Mouse (Mus musculus): ENCODE measurements around the gene Lrrc46.

Lrrc46 gene

DNA sequence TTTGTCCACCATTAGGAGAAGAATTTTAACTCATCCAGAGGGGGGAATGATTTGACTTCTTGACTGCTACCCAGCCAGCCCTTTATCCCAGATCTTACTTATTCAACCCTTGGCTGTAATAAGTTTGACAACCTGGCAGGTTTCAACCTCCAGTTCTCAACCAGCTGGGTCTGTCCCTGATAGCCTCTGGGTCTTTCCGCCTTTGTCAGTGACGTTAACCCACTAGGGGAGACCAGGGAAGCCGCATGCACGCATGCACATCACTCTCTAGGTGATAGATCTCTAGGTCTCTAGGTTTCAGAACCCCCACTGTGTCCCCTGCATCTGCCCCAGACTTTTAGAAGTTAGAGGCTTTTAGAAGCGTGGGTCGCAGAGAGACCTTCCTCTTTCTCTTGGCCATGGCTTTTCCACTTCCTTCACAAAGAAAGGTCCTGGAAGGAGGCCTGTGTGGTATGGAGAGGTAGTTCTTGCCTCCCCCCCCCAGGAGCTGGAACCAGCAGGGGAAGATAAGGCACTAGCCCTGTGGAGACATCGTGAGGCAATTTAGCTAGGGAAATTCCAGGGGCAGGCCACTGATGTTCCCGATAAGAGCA lies 31.9 kb downstream of the Lrrc46 start:
- no peak for DNase-seq

DNA sequence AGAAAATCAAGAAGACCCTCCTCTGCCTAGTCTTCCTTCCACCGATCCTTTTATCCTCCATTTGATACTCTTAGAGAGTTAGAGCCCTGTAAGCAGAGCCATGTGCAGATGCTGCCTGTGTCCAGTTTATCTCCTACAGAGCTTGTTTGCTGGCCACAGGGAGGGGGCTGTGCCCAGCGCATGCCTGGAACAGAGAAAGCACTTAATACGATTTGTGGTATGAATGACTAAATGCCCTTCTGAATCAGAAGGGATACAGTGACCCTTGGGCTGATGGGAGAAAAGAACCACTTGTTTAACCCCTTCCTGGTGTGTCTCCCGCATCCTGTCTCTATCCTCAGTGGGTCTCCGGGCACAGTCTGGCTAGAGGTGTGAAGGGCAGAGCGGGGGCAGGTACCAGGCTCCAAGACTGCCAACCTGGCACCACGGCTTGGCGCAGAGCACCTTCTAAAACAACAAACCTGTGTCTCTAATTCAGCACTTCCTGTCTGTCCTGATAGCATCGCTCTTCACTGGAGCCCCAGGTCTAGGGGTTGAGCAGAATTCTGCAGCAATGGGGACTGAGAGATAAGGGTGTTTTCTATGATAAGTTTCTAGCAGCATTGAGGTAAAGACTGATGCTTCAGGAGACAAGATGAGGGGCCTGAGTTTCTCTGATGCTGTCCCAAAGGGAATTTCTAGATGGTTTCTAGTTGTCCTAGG lies 34.0 kb downstream of the Lrrc46 start:
- no peak for DNase-seq

DNA sequence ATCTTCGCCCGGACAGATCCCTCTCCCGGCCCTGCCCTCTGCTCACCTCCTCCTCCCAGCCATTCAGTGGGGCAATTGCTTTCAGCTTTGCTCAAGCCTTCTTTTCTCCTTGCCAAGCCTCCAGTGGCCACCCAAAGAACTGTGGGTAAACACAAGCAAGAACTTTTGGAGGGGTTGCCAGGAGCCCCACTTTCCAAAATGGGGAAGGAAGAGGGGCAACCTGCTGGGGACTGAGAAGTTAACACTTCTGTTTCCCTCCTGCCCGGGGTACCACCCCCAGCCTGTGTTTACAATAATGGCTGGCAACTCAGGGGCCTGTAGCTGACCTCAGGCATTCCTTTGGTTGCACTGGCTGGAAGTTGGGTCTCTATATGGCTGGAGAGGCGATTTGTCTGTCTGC lies 38.0 kb downstream of the Lrrc46 start:
- DNase-seq = no peak

DNA sequence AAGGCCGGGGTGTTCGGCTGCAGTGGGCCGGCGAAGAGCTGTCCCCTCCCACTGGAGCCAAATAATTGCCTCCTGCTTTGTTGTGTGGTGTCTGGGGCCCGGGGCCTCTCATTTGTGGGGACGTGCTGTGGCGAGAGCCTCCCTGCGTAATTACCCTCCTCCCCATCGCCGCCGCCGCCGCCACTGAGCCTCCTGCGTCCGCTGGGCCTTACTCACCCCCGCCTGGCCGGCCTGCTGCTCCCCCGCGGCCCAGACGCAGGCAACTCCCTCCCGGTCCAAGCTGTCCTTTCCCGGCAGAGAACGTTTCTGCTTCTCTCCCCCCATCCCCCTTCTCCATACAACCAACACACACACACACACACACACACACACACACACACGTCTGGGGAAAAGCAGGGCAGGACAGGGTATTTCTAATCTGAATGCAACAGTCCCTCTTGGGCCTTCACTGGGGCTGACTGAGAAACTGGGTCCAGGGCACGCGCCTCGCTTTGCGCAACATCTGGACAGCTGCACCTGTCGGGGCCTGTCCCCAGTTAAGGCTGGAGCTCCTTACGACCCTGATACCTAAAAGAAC lies 43.7 kb downstream of the Lrrc46 start:
- peak; percentile 32 for DNase-seq

DNA sequence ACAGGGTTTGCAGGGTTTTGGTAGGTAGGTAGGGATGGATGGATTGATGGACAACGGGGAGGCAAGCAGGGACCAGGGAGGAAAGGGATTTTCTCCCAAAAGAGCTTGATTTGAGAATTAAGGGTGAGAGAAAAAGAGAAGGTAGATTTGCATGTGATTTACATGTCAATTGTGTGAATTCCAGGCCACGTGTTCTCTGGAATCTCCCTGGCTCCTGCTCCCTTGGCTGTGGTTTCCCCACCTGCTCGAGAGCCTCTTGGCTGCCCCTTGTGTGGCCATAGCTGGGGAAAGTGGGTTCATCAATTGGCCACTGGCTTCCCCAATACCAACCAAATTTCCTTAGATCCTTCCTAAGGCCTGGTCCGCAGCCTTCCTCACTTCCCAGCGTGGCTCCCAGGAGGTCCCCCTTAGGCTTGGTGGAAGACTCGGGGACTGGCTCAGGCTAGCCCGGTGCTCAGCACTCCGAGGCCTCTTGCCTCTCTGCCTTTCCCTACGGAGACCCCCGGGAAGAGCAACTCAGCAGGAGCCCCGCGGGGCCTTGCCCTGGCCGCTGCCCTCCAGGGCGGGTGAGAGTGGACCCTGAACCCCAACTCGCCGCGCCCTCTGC lies 44.3 kb downstream of the Lrrc46 start:
- DNase-seq = no peak

DNA sequence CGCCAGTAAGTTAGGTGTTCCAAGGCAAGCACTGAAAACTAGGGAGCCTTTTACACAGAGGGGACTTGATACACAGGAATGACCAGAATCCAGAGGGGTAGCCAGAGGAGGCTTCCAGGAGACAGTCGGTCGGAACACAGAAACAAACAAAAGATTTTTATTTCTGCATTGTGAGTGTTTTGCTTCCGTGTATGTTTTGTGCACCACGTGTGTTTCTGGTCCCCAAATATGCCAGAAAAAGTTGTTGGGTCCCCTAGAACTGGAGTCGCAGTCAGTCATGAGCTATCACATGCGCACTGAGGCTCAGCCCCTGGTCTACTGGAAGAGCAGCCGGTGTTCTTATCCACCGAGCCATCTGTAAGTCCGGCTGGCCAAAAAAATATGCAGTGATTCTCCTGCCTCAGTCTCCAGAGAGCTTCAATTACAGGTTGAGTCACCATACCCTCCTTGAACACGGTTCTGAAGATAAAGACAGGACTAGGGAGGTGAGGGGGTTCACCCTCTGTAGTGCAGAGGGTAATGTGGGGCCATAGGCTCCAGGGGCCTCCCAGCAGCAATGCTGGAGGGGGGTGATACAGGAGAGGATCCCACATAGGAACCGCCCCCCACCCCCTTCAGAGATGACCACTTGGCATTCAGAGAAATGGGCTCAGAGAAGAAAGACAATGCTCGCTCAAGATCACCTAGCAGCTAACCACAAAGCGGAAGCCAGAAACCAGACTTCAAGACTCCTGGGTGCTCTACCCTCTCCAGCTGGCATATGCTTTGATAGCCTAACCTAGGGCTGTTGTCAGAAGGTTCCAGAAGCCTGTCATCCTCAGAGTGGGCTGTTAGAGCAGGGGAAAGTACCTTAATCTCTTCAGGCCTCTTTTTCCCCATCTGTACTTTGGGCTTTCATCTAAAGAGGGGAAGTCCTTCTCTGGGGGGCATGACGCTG lies 45.1 kb downstream of the Lrrc46 start:
- no peak for DNase-seq

DNA sequence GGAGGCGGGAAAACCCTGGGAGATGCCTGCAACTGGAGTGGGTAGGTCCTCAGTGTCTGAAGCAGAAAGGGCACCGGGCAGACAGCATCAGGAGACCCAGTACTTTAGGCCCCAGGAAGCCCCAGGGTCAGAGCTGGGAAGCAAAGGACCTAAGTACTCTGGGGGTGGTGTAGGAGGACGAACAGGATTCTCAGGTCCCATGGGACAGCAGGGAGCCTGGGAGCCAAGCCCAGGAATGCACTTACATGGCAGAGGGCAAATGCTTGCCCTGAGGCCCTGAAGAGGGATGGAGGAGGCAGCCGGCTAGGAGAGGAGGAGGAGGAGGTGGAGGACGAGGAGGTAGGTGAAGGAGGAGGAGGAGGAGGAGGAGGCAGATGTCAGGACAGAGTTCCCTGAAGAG lies 46.2 kb downstream of the Lrrc46 start:
- no peak for DNase-seq

DNA sequence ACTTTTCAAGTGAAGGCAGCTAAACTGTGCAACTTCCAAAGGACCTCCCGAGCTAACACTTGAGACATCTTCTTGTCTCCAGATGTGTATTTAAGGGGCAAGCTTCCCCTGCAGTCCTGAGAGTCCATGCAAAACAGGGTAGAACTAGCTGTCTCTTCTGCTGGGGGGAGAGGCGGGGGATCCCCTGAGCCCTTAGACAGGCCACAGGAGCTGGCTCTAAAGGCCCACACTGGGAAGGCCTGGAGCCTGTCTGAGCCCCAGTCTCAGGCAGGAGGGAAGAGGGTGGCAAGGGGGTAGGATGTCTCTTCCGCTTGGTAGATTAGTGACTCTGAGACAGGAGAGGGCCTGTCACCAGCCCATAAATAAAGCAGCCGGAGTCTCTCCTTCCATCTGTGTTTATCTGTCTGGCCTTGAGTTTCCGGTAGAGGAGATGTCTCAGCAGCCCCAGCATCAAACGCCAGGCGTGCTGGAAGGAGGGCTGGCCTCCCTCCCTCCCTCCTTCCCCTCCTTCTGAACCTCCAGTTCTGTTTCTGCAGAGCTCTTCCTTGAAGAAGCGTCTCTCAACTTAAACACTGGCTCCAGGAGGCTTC lies 48.4 kb downstream of the Lrrc46 start:
- no peak for DNase-seq

DNA sequence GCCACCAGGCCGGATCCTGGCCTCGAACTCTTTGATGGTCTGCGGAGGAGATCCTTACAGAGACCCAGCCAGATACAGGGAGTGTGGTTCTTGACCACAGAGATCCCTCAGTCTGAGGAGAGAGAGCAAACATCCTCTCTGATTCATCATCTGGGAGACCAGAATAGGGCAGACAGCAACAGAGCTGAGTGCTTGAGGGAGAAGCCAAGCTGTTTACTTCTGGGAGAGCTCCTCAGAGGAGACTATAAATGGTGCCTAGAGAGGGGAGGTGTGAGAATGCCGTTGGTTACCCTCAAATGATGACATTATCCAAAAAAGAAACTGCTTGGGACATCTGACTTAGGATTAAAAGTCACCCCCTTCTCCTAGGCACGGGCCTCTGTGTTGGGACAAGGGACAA lies 49.7 kb downstream of the Lrrc46 start:
- no peak for DNase-seq

DNA sequence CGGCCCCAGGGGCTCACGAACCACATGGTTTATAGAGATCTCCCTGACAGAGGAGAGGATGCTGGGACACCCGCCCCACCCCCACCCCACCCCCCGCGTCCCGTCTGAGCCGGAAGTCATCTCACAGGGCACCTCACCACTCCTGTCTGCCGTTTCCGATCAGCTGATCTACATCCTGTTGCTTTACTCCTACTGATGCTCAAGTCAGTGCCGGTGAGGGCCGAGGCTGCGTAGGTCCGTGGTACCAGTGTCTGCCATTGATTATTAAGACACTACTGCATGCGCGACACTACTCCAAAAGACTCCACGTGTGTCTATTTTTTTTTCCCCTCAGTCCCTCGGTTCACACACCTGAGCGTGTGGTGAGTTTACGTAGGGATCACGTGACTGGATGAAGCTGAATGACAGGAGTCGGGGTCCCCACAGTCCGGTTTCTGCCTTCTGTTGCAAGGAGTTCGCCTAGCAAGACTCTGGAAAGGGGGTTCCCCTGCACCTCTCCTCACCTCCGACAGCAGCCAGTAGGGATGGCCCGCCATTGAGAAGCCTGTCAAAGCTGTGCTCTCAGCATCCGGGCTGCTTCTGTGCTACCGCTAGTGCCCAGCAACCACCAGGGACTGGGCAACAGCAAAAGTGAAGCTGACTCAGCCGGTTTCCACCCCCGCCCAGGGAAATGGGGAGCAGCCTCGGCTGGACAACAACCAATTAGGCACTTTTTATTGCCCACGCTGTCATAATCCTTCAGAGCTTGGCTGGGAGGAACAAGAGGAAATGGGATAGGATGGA lies 53.1 kb downstream of the Lrrc46 start:
- peak; percentile 42 for DNase-seq

DNA sequence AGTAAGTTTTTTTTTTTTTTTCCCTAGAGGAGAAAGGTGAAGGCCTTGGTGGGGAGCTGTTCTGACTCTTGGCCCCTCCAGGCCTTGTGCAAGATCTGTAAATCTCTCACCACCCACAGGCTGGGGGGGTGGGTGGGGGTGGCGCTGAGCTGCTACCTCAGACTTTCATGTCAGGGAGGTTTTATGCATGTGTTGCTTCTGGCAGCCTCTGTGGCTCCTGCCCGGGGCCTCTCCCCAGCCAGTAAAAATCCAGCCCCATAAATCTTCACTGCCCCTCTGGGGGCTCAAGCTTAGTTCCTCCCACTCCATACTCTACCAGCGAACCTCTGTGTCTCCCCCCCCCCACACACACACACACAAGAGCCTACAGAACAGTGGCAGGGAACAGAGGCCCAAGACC lies 54.7 kb downstream of the Lrrc46 start:
- no peak for DNase-seq

DNA sequence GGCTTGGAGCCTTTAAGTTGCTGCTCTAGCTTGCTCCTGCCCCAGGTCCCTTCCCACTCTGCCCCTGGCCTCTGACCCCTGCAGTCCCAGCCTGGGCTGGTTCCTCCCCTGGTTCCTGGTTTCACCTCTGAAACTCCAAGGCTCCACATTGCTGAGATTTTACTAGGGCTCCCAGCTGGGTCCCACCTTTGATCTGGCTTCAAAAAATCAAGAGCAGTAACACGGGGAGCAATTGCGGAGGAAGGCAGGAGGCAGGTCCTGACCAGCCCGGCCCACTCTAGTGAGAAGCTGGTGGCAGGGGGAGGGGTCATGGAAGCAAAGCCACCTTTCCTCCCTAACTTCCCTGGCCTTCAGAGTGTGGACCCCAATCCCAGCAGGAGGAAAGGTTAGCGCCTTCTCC lies 56.3 kb downstream of the Lrrc46 start:
- DNase-seq = no peak
